In genomic region chr16:35308486-35309143, GRCm38 (mm10) we compare ENCODE assay signal across 25 mouse cellular contexts. TPM values are rescaled to one million over a fixed set of nuclear protein-coding genes. Genes with fewer than 3 reads are reported as not detected.
DNase-seq lines count a peak whose midpoint lies in the region; ATAC-seq and TF ChIP-seq lines count a peak whose summit lies in the region.
"Had no signal": no experiment of that assay in that cellular context is flagged by ENCODE, and none has a peak within 500 bp of the region (broad histone marks: within the 10 kb centered on the region; RNA-seq: fewer than 3 reads in every experiment).

No protein-coding gene starts in this region.

- 38% methylated on average over 6 of the region's 6 CpGs for WGBS in liver, adult 2 months
- WGBS in liver, embryonic 12.5 days (ENCODE audit: insufficient replicate concordance) = 64% methylated on average over 6 of the region's 6 CpGs
- WGBS in stomach, postnatal 0 days = 81% methylated on average over 6 of the region's 6 CpGs

- H3K79me2 ChIP-seq in liver, adult 2 months (ENCODE audit: control insufficient read depth, insufficient read depth, low read length) = no peaks in the 10 kb centered on the region

- no peak overlapping the region for H3K4me2 ChIP-seq in liver, embryonic 12.5 days
- no peak overlapping the region for H3K4me2 ChIP-seq in stomach, postnatal 0 days (replicated peaks; ENCODE audit: low read depth)
- H3K4me2 ChIP-seq: kidney, embryonic 15.5 days; limb, embryonic 12.5 days; midbrain, embryonic 15.5 days had no signal

- H3K27ac ChIP-seq in liver, adult 2 months (replicated peaks; ENCODE audit: insufficient read depth, low read depth, low read length) = peak overlapping the region; percentile 40
- H3K27ac ChIP-seq in liver, embryonic 12.5 days = no peak overlapping the region
- no peak overlapping the region for H3K27ac ChIP-seq in stomach, postnatal 0 days (replicated peaks)
- H3K27ac ChIP-seq: heart, adult 2 months; hindbrain, embryonic 10.5 days; hindbrain, postnatal 0 days; kidney, embryonic 15.5 days; limb, embryonic 12.5 days; midbrain, embryonic 15.5 days had no signal

- H3K4me1 ChIP-seq in liver, adult 2 months (ENCODE audit: control insufficient read depth, insufficient read depth, low read length) = peaks cover 26% of the 10 kb centered on the region
- H3K4me1 ChIP-seq in liver, embryonic 12.5 days = no peaks in the 10 kb centered on the region
- H3K4me1 ChIP-seq in stomach, postnatal 0 days (replicated peaks; ENCODE audit: control insufficient read depth, insufficient read depth) = no peaks in the 10 kb centered on the region
- H3K4me1 ChIP-seq: kidney, embryonic 15.5 days had no signal

- no peak for TF ChIP-seq POLR2A in liver, adult 2 months (IDR thresholded peaks at IDR 0.05; ENCODE audit: extremely low read depth, insufficient read depth, low read length)

- peak; percentile 24; the same call in 1 of the 2 replicates for ATAC-seq in frontal cortex, adult (ENCODE audit: low TSS enrichment)
- ATAC-seq in liver, embryonic 12.5 days = no peak
- peak; percentile 86 for ATAC-seq in stomach, postnatal 0 days (ENCODE audit: low FRiP score, low TSS enrichment)
- ATAC-seq: CD4-positive, CD25-positive, alpha-beta regulatory T cell, adult 4 months; forebrain, embryonic 16.5 days; hindbrain, postnatal 0 days; intestine, postnatal 0 days; midbrain, embryonic 15.5 days; Patski had no signal

- no peak overlapping the region for H3K9ac ChIP-seq in liver, adult 2 months (ENCODE audit: low read depth, low read length)
- H3K9ac ChIP-seq in liver, embryonic 12.5 days = no peak overlapping the region
- H3K9ac ChIP-seq in stomach, postnatal 0 days (ENCODE audit: low read length) = no peak overlapping the region
- H3K9ac ChIP-seq: kidney, embryonic 15.5 days; limb, embryonic 12.5 days; midbrain, embryonic 15.5 days had no signal

- DNase-seq in frontal cortex, postnatal 25 days (ENCODE audit: low spot score in 2 of 2) = no peak
- peak; percentile 74 for DNase-seq in liver, adult 2 months (ENCODE audit: extremely low read depth, low read depth, low spot score)
- peak; percentile 36 for DNase-seq in brain, adult 2 months (ENCODE audit: low read depth, low spot score)
- peak; percentile 21 for DNase-seq in stomach, postnatal 0 days (ENCODE audit: low spot score)
- DNase-seq in ovary, postnatal 14 days (ENCODE audit: low spot score) = no peak
- DNase-seq: adrenal gland, adult 8-10 months; cerebellum, adult 11-12 months; cerebellum, postnatal 14 days; heart, adult 2 months; kidney, postnatal 4 days; layer of hippocampus, adult 9-11 months; right cerebral cortex, postnatal 25 days; thymus, postnatal 14 days had no signal

- no peak for TF ChIP-seq EP300 in stomach, postnatal 0 days (optimal IDR thresholded peaks at IDR 0.05)

- H3K27me3 ChIP-seq in liver, adult 2 months (ENCODE audit: control insufficient read depth, insufficient read depth, low read length) = no peaks in the 10 kb centered on the region
- H3K27me3 ChIP-seq in liver, embryonic 12.5 days (replicated peaks) = no peaks in the 10 kb centered on the region
- no peaks in the 10 kb centered on the region for H3K27me3 ChIP-seq in stomach, postnatal 0 days (ENCODE audit: control insufficient read depth, insufficient read depth, low read length)
- H3K27me3 ChIP-seq: kidney, embryonic 15.5 days; limb, embryonic 12.5 days; midbrain, embryonic 15.5 days; Patski had no signal

- peaks cover 5% of the 10 kb centered on the region; the same call in 1 of the 2 replicates for H3K36me3 ChIP-seq in liver, adult 2 months (ENCODE audit: control insufficient read depth, insufficient read depth, low read length)
- H3K36me3 ChIP-seq in liver, embryonic 12.5 days = peaks cover 3% of the 10 kb centered on the region; the same call in 1 of the 2 replicates
- peaks cover 3% of the 10 kb centered on the region for H3K36me3 ChIP-seq in stomach, postnatal 0 days (ENCODE audit: control insufficient read depth, insufficient read depth, low read length)

- no peak for TF ChIP-seq CTCF in liver, adult 2 months (IDR thresholded peaks at IDR 0.05; ENCODE audit: low read depth, low read length)
- TF ChIP-seq CTCF in stomach, postnatal 0 days (IDR thresholded peaks at IDR 0.05; ENCODE audit: low read depth) = no peak

- H3K9me3 ChIP-seq in liver, embryonic 12.5 days (replicated peaks) = no peaks in the 10 kb centered on the region
- H3K9me3 ChIP-seq in stomach, postnatal 0 days (ENCODE audit: control insufficient read depth, low read length) = no peaks in the 10 kb centered on the region
- H3K9me3 ChIP-seq: hindbrain, embryonic 10.5 days; kidney, embryonic 15.5 days; limb, embryonic 12.5 days; midbrain, embryonic 15.5 days had no signal

- H3K4me3 ChIP-seq in liver, adult 2 months (ENCODE audit: insufficient read depth, low read depth, low read length) = no peak overlapping the region
- no peak overlapping the region for H3K4me3 ChIP-seq in liver, embryonic 12.5 days
- no peak overlapping the region for H3K4me3 ChIP-seq in stomach, postnatal 0 days (ENCODE audit: low read depth, low read length)
- H3K4me3 ChIP-seq: heart, adult 2 months; hindbrain, embryonic 10.5 days; kidney, embryonic 15.5 days; limb, embryonic 12.5 days; midbrain, embryonic 15.5 days; myocyte had no signal

RNA-seq across cellular contexts. Expression of gene Sec22a, which starts 55.1 kb away (rescaled TPM):
- total RNA-seq in liver, adult 2 months (2014; rRNA removed) = 21.0 and 24.8 TPM in 2 replicates
- polyA plus RNA-seq in liver, adult 2 months (2012; rRNA removed) = 6.4 and 7.1 TPM in 2 replicates
- polyA plus RNA-seq in liver, embryonic 12.5 days (2016; fragmentation: Nextera tagmentation; extraction: Ambion mirVana) = 10.8 and 11.7 TPM in 2 replicates
- polyA plus RNA-seq in stomach, postnatal 0 days (2015; fragmentation: Nextera tagmentation; extraction: Ambion mirVana) = 40.1 and 41.4 TPM in 2 replicates

Comparison
In these comparisons a context has a peak if more than half of its experiments do, and no peak if none do; other contexts are left out.
1. DNase-seq: peak in liver, adult 2 months (single experiment), brain, adult 2 months (single experiment) and stomach, postnatal 0 days (single experiment); none in frontal cortex, postnatal 25 days (0 of 2) and ovary, postnatal 14 days (single experiment).